Mouse (Mus musculus) hindbrain, embryonic 15.5 days (tissue): ENCODE measurements around the gene Gm10273. TPM values are rescaled to one million over a fixed set of nuclear protein-coding genes. Genes with fewer than 3 reads are reported as not detected.
"Not testable (repeated sequence)": the region's sequence is repeated elsewhere in the genome, so short reads cannot be mapped to it uniquely, and the experiment has no call there.

Experiments
- ATAC-seq: fragments of 200-750 bp; cut with Nextera tagmentation; 2 replicates; pipeline ENCODE4 v1.8.0; 2017; ENCODE audit warnings: low read depth, moderate number of reproducible peaks, moderate TSS enrichment; ENCODE audit not compliant: low FRiP score
- H3K27ac ChIP-seq: fragments of 300-500 bp; sonication (generic); replicated peaks from 2 replicates; pipeline ENCODE4 v1.5.1; 2015; ENCODE audit warnings: mild to moderate bottlenecking, inconsistent platforms
- H3K27me3 ChIP-seq: fragments of 300-500 bp; sonication (generic); 2 replicates; pipeline ENCODE4 v1.6.1; 2015; ENCODE audit warnings: control low read depth, inconsistent platforms
- H3K36me3 ChIP-seq: fragments of 300-500 bp; sonication (generic); 2 replicates; pipeline ENCODE4 v1.6.1; 2015; ENCODE audit warnings: control low read depth, inconsistent platforms
- H3K4me1 ChIP-seq: fragments of 300-500 bp; sonication (generic); replicated peaks from 2 replicates; pipeline ENCODE4 v1.6.1; 2015; ENCODE audit warnings: control low read depth, inconsistent platforms
- H3K4me2 ChIP-seq: fragments of 300-500 bp; sonication (generic); 2 replicates; pipeline ENCODE4 v1.6.1; 2015; ENCODE audit warnings: moderate library complexity, mild to moderate bottlenecking, inconsistent platforms
- H3K4me3 ChIP-seq: fragments of 300-500 bp; sonication (generic); 2 replicates; pipeline ENCODE4 v1.5.1; 2015; ENCODE audit warnings: mild to moderate bottlenecking, inconsistent platforms
- H3K9ac ChIP-seq: fragments of 300-500 bp; sonication (generic); 2 replicates; pipeline ENCODE4 v1.6.1; 2015; ENCODE audit warnings: inconsistent platforms
- H3K9me3 ChIP-seq: fragments of 300-500 bp; sonication (generic); 2 replicates; pipeline ENCODE4 v1.6.1; 2016; ENCODE audit warnings: control low read depth, inconsistent platforms
- WGBS: fragments of 180-500 bp; shearing (Covaris S2); methylation state at CpG from one replicate; pipeline ENCODE4 v1.1.7; 2015; 5-methylcytosine and 5-hydroxymethylcytosine counted together
- polyA plus RNA-seq: library from polyadenylated mRNA; unstranded; fragments of >200 nt; fragmentation: Nextera tagmentation; extraction: Ambion mirVana; gene quantifications from 2 replicates; pipeline ENCODE4 v1.2.1, GENCODE M21; 2015

The Gm10273 gene
- polyA plus RNA-seq: 4.0 and 7.9 TPM in 2 replicates

DNA sequence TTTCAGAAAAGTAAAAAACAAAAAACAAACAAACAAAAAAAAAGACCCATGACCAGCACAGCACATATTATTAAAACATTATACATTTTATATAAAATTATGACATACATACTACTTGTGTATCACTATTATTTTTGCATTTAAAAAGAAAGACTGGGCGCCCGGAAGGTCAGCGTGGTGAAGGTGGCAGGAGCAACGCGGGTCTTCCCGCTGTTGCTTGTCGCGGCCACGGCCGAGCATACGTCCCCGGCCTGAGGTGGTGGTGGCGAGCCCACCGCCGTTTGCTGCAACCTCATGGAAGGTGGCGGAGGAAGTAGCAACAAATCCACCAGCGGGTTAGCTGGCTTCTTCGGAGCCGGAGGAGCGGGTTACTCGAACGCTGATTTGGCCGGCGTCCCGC is at the start of gene Gm10273:
Gene Gm10273 (plus strand): TSS at position 172 of the 400 bp plus-strand sequence.
- not testable (repeated sequence) for H3K9ac ChIP-seq, ATAC-seq, H3K4me3 ChIP-seq, H3K4me1 ChIP-seq, H3K36me3 ChIP-seq, H3K27me3 ChIP-seq, H3K9me3 ChIP-seq, H3K27ac ChIP-seq, H3K4me2 ChIP-seq
- 92% methylated on average over 12 of the region's 25 CpGs for WGBS

DNA sequence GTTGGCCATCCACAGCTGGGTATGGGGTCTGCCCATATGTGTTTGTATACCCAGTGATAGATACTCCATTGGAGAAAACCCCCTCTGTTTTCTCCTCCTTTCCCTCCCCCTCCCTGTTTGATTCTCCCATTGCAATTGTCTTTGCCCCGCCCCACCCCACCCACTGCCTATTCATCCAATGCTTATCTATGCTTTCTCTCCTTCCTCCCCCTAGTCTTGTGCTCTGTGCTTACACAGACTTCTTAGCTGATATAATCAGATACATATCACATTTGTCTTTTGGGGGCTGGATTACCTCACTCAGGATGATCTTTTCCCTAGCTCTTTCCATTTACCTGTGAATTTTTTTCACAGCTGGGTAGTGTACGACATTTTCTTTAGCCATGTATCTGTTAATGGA is 48.9 kb upstream of the Gm10273 start:
- H3K36me3 ChIP-seq: peaks cover 29% of the 10 kb centered on the region
- H3K4me3 ChIP-seq: no peak overlapping the region
- H3K27ac ChIP-seq: no peak overlapping the region
- H3K9me3 ChIP-seq: no peaks in the 10 kb centered on the region
- H3K4me1 ChIP-seq: no peaks in the 10 kb centered on the region
- no peak overlapping the region for H3K4me2 ChIP-seq
- ATAC-seq: no peak
- no peaks in the 10 kb centered on the region for H3K27me3 ChIP-seq
- WGBS: 89% methylated on average over 2 of the region's 2 CpGs
- no peak overlapping the region for H3K9ac ChIP-seq

DNA sequence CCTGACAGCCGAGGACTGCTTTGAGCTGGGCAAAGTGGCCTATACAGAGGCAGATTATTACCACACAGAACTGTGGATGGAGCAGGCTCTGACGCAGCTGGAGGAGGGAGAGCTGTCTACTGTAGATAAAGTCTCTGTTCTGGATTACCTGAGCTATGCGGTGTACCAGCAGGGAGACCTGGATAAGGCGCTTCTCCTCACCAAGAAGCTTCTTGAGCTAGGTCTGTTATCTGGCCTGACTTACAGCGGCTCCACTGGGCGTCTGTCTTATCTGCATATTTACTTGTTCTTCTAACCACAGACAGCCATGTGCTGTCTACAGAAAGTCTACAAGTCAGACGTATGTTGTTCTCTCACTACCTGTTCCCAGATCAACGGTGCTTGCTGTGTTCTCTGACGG is 47.2 kb upstream of the Gm10273 start:
- H3K4me2 ChIP-seq: no peak overlapping the region
- H3K27ac ChIP-seq: no peak overlapping the region
- H3K36me3 ChIP-seq: peaks cover 37% of the 10 kb centered on the region
- no peak overlapping the region for H3K4me3 ChIP-seq
- H3K9ac ChIP-seq: no peak overlapping the region
- H3K9me3 ChIP-seq: no peaks in the 10 kb centered on the region
- H3K4me1 ChIP-seq: no peaks in the 10 kb centered on the region
- no peak; the same call in 1 of the 2 replicates for ATAC-seq
- WGBS: 95% methylated on average over 9 of the region's 9 CpGs
- no peaks in the 10 kb centered on the region for H3K27me3 ChIP-seq

DNA sequence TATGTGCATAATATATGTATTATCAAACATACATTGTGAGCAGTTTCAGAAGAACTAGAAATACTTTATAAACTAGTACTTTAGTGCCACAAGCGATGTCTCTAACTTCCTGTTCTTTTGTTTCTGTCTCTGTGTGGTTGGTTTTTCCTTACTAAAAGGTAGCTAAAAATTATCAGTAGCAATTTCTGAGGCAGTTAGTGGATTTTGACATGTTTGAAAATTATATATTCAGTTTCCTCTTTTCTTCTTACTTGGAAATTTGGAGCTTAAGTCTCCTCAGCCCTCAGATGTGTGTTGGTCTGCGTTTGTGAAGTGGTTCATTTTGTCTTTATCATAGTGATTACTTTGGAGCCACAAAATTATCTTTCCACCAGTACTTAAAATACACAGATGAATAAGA is 45.9 kb upstream of the Gm10273 start:
- WGBS: 98% methylated on average over 2 of the region's 2 CpGs
- Histone ChIP-seq H3K27ac (no peak overlapping the region), H3K4me2 (no peak overlapping the region), H3K9me3 (no peaks in the 10 kb centered on the region), H3K36me3 (peaks cover 36% of the 10 kb centered on the region), H3K4me1 (no peaks in the 10 kb centered on the region), H3K9ac (no peak overlapping the region), H3K27me3 (no peaks in the 10 kb centered on the region), H3K4me3 (no peak overlapping the region)
- ATAC-seq: no peak

DNA sequence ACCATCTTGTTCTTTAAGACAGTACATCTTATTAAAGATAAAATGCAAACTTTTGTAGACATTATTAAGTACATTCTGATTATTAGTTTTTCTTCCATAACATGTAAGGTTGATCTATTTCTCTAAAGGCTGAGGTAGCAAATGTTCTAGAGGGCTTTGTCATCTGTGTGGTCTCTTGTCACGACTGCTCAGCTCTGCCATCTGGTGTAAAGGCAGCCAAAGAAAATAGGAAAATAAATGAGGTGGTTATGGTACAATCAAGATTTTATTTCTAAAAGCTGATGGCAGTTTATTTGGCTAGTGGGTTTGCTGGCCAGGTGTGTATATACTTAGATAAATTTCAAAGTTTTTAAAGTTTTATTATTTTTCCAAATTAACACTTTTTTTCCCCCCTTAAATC is 42.4 kb upstream of the Gm10273 start:
- Histone ChIP-seq H3K36me3 (peaks cover 43% of the 10 kb centered on the region), H3K27me3 (no peaks in the 10 kb centered on the region)
- WGBS: 29% methylated on average over 1 of the region's 1 CpGs

DNA sequence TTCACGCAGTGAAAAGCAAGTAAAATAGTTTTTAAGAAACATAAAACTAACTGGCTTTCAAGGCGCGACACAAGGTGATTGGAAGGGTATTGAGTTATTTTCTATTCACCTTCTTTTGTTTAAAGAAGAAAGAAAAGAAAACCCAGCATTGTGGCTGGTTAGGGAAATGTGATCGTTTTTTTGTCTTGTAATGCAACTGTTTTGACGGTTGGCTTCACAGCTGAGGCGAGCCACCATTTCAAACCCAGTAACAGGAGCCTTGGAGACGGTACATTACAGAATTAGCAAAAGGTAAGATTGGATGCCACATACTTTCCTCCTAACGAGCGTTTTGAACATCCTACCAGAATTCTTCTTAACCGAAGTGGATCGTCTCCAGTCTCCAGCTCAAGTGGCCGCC is 41.3 kb upstream of the Gm10273 start:
- no peaks in the 10 kb centered on the region for H3K9me3 ChIP-seq
- no peak overlapping the region for H3K4me2 ChIP-seq
- ATAC-seq: no peak
- H3K27me3 ChIP-seq: no peaks in the 10 kb centered on the region
- no peak overlapping the region for H3K27ac ChIP-seq
- no peak overlapping the region for H3K9ac ChIP-seq
- 74% methylated on average over 12 of the region's 12 CpGs for WGBS
- no peak overlapping the region for H3K4me3 ChIP-seq
- H3K4me1 ChIP-seq: no peaks in the 10 kb centered on the region
- peaks cover 34% of the 10 kb centered on the region for H3K36me3 ChIP-seq

More for the DNA sequence above, 42.4 kb upstream of the Gm10273 start:
- H3K4me3 ChIP-seq: no peak overlapping the region
- no peak overlapping the region for H3K9ac ChIP-seq
- no peak for ATAC-seq
- no peaks in the 10 kb centered on the region for H3K9me3 ChIP-seq
- no peak overlapping the region for H3K4me2 ChIP-seq
- H3K27ac ChIP-seq: no peak overlapping the region
- no peaks in the 10 kb centered on the region for H3K4me1 ChIP-seq

DNA sequence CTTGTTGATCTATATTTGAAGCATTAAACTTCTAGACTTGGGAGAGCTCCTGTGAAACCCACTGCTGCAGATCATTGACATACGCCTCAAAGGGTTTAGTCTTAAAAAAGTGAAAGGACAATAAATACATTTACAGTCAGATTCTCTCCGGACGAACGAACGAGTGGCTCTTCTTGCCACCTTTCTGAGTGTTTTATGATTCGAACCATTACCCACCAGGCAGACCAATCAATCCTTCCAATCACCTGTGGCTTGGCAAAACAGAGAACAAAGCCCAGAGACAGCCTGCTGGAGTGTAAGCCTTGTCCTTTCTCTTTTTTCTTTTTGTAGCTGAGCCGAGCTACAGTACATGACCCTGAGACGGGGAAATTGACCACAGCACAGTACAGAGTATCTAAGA is 40.4 kb upstream of the Gm10273 start:
- WGBS: 79% methylated on average over 8 of the region's 8 CpGs

DNA sequence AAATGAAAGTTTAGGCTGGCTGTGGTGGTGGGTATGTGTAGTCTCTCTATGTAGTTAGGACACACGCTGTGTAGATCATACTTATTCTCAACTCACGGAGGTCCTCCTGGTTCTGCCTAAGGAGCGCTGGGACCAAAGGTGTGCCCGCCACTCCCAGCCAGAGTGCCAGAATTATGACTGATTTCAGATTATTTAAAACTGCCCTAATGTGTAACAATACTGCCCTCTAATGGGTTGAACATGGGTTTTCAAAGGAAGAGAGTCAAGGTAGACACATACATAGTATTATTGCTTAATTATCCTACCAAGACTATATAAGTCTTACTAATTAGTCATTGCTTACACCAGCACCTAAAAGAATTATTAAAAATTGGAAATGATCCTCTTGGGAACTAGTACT is 36.7 kb upstream of the Gm10273 start:
- H3K4me1 ChIP-seq: no peaks in the 10 kb centered on the region
- no peak for ATAC-seq
- no peak overlapping the region for H3K27ac ChIP-seq
- WGBS: 93% methylated on average over 4 of the region's 4 CpGs
- H3K36me3 ChIP-seq: peaks cover 38% of the 10 kb centered on the region
- H3K4me3 ChIP-seq: no peak overlapping the region
- H3K9ac ChIP-seq: no peak overlapping the region
- no peaks in the 10 kb centered on the region for H3K9me3 ChIP-seq
- H3K27me3 ChIP-seq: no peaks in the 10 kb centered on the region
- no peak overlapping the region for H3K4me2 ChIP-seq

More for the DNA sequence above, 40.4 kb upstream of the Gm10273 start:
- H3K4me2 ChIP-seq: no peak overlapping the region
- ATAC-seq: no peak
- no peak overlapping the region for H3K9ac ChIP-seq
- H3K27me3 ChIP-seq: no peaks in the 10 kb centered on the region
- H3K27ac ChIP-seq: no peak overlapping the region
- no peak overlapping the region for H3K4me3 ChIP-seq
- H3K4me1 ChIP-seq: no peaks in the 10 kb centered on the region
- H3K9me3 ChIP-seq: no peaks in the 10 kb centered on the region
- peaks cover 34% of the 10 kb centered on the region for H3K36me3 ChIP-seq

DNA sequence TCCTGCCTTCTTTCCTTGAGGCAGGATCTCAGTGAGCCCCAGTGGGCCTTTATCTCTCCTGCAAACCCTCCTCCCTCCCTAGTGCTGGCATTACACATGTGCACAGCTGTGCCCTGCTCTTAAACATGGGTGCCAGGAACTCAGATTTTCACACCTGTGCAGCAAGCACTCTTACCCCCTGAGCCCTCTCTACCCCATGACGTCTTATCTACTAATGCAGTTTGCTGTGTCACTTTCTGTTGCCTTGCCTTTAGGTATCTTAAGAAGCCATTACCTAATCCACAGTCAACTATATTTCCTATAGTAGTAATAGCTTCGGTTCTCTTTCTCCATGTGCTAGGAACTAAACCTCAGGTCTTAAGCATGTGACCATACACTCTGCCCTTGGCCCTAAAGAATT is 32.2 kb upstream of the Gm10273 start:
- Histone ChIP-seq H3K9ac (no peak overlapping the region), H3K4me2 (no peak overlapping the region), H3K27me3 (no peaks in the 10 kb centered on the region), H3K4me1 (no peaks in the 10 kb centered on the region), H3K27ac (no peak overlapping the region), H3K36me3 (peaks cover 43% of the 10 kb centered on the region), H3K9me3 (no peaks in the 10 kb centered on the region), H3K4me3 (no peak overlapping the region)
- no peak for ATAC-seq
- WGBS: 95% methylated on average over 2 of the region's 2 CpGs

DNA sequence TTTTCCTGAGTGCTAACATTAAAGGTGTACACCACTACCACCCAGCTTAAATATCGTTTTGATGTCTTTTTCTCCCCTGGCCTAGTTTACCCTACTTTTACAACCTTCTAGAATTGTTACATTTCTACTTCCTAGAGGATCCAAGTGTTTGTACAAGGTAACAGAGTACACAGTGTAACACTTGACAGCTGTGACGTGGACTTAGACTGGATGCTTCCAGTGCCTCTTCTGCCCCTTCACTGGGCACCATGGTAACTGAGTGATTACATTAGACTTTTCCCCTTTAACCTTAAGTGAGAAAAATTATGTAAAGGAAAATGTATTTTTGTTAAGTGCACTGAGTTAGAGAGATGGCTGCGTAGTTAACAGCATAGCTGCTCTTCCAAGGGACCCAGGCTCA is 30.9 kb upstream of the Gm10273 start:
- Histone ChIP-seq H3K9me3 (no peaks in the 10 kb centered on the region), H3K4me3 (no peak overlapping the region), H3K4me2 (no peak overlapping the region), H3K27ac (no peak overlapping the region), H3K9ac (no peak overlapping the region), H3K27me3 (no peaks in the 10 kb centered on the region), H3K36me3 (peaks cover 50% of the 10 kb centered on the region), H3K4me1 (no peaks in the 10 kb centered on the region)
- 95% methylated on average over 3 of the region's 3 CpGs for WGBS
- ATAC-seq: no peak

DNA sequence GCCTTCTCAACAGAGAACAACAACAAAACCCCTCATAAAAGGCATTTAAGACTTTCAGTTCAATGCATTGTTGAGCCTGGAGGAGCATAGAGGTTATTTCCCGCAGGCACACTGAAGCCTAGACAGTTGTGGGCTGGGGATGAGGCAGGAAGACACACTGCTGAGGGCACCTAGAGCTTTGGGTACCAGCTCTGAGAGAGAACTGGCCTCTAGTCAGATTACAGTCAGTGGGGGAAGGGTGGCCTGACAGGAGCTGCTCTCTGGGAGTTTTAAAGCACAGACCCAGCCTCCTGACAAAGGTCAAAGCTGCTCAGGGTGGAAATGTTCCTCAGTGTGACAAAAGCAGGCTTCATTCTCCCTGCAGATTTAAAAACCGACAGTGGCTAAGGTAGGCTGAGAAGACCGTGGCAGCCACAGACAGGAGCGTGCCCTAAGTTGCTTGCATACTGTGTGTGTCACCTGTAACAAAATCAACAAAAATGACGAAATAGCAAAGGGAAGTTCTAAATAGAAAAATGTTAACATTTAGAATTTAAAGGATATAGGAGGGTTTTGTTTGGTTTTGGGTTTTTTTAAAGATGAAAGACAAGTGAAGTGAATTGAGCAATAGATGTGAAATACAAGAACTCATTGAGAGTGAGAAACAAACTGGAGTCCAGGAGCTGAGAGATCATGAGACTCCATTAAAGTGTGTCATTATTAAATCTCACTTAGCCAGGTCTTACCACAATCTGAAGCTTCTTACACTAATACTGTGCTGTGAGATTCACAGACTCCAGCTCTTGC is 29.4 kb upstream of the Gm10273 start:
- ATAC-seq: no peak
- Histone ChIP-seq H3K9me3 (no peaks in the 10 kb centered on the region), H3K36me3 (peaks cover 58% of the 10 kb centered on the region), H3K4me2 (no peak overlapping the region), H3K4me3 (no peak overlapping the region), H3K27me3 (no peaks in the 10 kb centered on the region), H3K9ac (no peak overlapping the region), H3K27ac (no peak overlapping the region), H3K4me1 (no peaks in the 10 kb centered on the region)
- WGBS: 78% methylated on average over 5 of the region's 5 CpGs

DNA sequence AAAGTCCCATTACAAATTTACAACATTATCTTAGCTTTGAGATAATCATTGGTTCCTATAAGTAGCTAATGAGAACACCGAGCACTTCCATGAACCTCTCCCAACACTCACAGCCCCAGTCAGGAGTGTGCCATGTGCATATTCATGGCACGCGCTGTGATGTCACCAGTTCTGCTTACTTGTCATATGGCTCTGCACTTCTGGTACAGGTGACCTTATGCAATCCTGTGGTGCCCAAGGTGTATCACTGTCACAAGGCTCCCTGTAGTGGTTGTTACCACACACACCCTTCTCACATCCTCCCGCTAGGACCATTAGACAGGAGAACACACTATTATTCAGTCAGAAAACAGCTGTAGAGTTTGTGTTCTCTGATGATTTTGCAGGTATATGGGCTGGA is 28.7 kb upstream of the Gm10273 start:
- Histone ChIP-seq H3K4me1 (no peaks in the 10 kb centered on the region), H3K9me3 (no peaks in the 10 kb centered on the region), H3K36me3 (peaks cover 58% of the 10 kb centered on the region), H3K4me3 (no peak overlapping the region), H3K4me2 (no peak overlapping the region), H3K27me3 (no peaks in the 10 kb centered on the region), H3K27ac (no peak overlapping the region), H3K9ac (no peak overlapping the region)
- ATAC-seq: no peak
- 98% methylated on average over 4 of the region's 4 CpGs for WGBS

DNA sequence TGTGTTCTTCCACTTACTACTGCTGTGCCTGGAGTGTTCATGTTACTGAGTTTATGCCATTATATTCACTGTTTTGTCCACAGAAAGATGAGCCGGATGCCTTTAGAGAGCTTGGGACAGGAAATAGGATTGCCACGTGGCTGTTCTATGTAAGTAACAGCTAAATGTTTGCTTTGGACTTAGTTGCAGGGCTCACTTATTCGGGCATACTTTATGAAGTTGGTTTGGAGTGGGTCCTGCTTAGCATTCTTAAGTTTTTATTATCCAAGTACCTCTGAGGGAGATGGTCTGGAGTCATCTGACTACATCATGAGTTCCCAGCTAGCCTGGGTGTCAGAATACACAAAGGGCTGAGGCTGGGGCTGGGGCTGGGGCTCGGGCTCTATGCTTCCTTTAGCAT is 28.2 kb upstream of the Gm10273 start:
- Histone ChIP-seq H3K36me3 (peaks cover 54% of the 10 kb centered on the region), H3K27me3 (no peaks in the 10 kb centered on the region), H3K9ac (no peak overlapping the region), H3K4me2 (no peak overlapping the region), H3K9me3 (no peaks in the 10 kb centered on the region), H3K27ac (no peak overlapping the region), H3K4me3 (no peak overlapping the region), H3K4me1 (no peaks in the 10 kb centered on the region)
- ATAC-seq: no peak
- WGBS: 93% methylated on average over 4 of the region's 4 CpGs
